Mouse (Mus musculus) myocyte (in vitro differentiated cells): ENCODE results near the gene Olfr73. TPM values are rescaled to one million over a fixed set of nuclear protein-coding genes. Genes with fewer than 3 reads are reported as not detected.
"Not testable (repeated sequence)": the region's sequence is repeated elsewhere in the genome, so short reads cannot be mapped to it uniquely, and the experiment has no call there.

ENCODE experiments used
- H3K27me3 ChIP-seq: one replicate; pipeline ENCODE4 v1.6.1; 2011; ENCODE audit not compliant: control insufficient read depth, insufficient read depth, insufficient read length
- H3K36me3 ChIP-seq: one replicate; pipeline ENCODE4 v1.6.1; 2011; ENCODE audit not compliant: control insufficient read depth, insufficient read depth
- H3K4me2 ChIP-seq: one replicate; pipeline ENCODE4 v1.6.1; 2011; ENCODE audit warnings: low read depth, control low read depth
- H3K4me3 ChIP-seq: one replicate; pipeline ENCODE4 v1.5.1; 2011; ENCODE audit warnings: mild to moderate bottlenecking, control low read depth, moderate library complexity
- H3K79me2 ChIP-seq: one replicate; pipeline ENCODE4 v1.6.1; 2011; ENCODE audit not compliant: control insufficient read depth, insufficient read depth
- H3ac ChIP-seq: one replicate; pipeline ENCODE4 v1.6.1; 2011; ENCODE audit not compliant: control insufficient read depth, insufficient read length
- CEBPB ChIP-seq: IDR thresholded peaks from 2 replicates; pipeline ENCODE4 v1.6.1; 2011; ENCODE audit warnings: mild to moderate bottlenecking, moderate library complexity; ENCODE audit not compliant: poor library complexity, insufficient read depth, severe bottlenecking
- E2F4 ChIP-seq: IDR thresholded peaks from one replicate; pipeline ENCODE4 v1.6.1; 2011; ENCODE audit warnings: mild to moderate bottlenecking, control low read depth, moderate library complexity; ENCODE audit not compliant: insufficient read depth
- MAX ChIP-seq: IDR thresholded peaks from one replicate; pipeline ENCODE4 v1.6.1; 2011; ENCODE audit warnings: low read depth, mild to moderate bottlenecking, control low read depth
- MYOD1 ChIP-seq, 3 experiments: IDR thresholded peaks; one replicate each; pipeline ENCODE4 v1.6.1; 2011; ENCODE audit warnings: control low read depth in 2 of 3, low read depth in 2 of 3, mild to moderate bottlenecking in 2 of 3, moderate library complexity in 1 of 3; ENCODE audit not compliant: insufficient read length in 2 of 3, control insufficient read depth in 1 of 3
- MYOG ChIP-seq, 3 experiments: IDR thresholded peaks; one replicate each; pipeline ENCODE4 v1.6.1; 2011; ENCODE audit warnings: control low read depth in 2 of 3, low read depth in 2 of 3, mild to moderate bottlenecking in 2 of 3; ENCODE audit not compliant: insufficient read length in 2 of 3, control insufficient read depth in 1 of 3, insufficient read depth in 1 of 3
- POLR2A ChIP-seq: IDR thresholded peaks from one replicate; pipeline ENCODE4 v1.6.1; 2011; ENCODE audit warnings: low read depth, mild to moderate bottlenecking, control low read depth, moderate library complexity; ENCODE audit not compliant: insufficient read length
- POLR2AphosphoS2 ChIP-seq: IDR thresholded peaks from one replicate; pipeline ENCODE4 v1.6.1; 2011; ENCODE audit warnings: low read depth, control low read depth; ENCODE audit not compliant: insufficient read length
- REST ChIP-seq: IDR thresholded peaks from one replicate; pipeline ENCODE4 v1.6.1; 2011; ENCODE audit warnings: mild to moderate bottlenecking, control low read depth, moderate library complexity; ENCODE audit not compliant: insufficient read depth, insufficient read length
- SRF ChIP-seq: IDR thresholded peaks from one replicate; pipeline ENCODE4 v1.6.1; 2011; ENCODE audit warnings: low read depth; ENCODE audit not compliant: control insufficient read depth, insufficient read length
- TCF12 ChIP-seq: IDR thresholded peaks from one replicate; pipeline ENCODE4 v1.6.1; 2011; ENCODE audit warnings: mild to moderate bottlenecking, control low read depth; ENCODE audit not compliant: poor library complexity, insufficient read depth, severe bottlenecking
- TCF3 ChIP-seq: IDR thresholded peaks from one replicate; pipeline ENCODE4 v1.6.1; 2011; ENCODE audit warnings: low read depth, control low read depth; ENCODE audit not compliant: insufficient read length
- USF1 ChIP-seq: IDR thresholded peaks from one replicate; pipeline ENCODE4 v1.6.1; 2011; ENCODE audit warnings: low read depth, mild to moderate bottlenecking, control low read depth, moderate library complexity
- polyA plus RNA-seq: library from polyadenylated mRNA; unstranded; fragments of >200 nt; fragmentation: generic; extraction: Trizol; gene quantifications from one replicate; pipeline ENCODE4 v1.2.1, GENCODE M21; 2012; ENCODE audit warnings: missing spikeins

Gene Olfr73
- not detected for polyA plus RNA-seq

DNA sequence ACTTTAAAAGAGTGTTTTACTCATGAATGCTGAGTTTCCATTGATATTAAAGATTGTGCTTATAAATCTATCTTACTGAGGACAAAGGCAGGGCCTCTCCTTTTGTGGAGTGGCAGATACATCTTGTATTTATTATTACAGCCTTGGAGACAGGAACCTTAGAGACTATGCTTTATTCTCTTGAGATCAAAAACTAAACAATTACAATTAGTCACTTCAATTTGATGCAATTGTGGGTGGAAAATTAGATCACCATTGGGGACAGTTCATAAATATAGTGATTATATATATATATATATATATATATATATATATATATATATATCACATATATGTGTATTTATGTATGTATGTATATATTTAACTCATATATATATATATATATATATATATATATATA is at the start of gene Olfr73:
Gene Olfr73 (minus strand): TSS at position 101 of the 400 bp plus-strand sequence.
- H3K36me3 ChIP-seq: no peaks in the 10 kb centered on the region
- no peak for TF ChIP-seq MYOG (IDR thresholded peaks at IDR 0.05; ENCODE audit: control insufficient read depth in 1 of 3, insufficient read depth in 1 of 3, insufficient read length in 2 of 3, low read depth in 2 of 3)
- TF ChIP-seq POLR2AphosphoS2: no peak
- no peaks in the 10 kb centered on the region for H3K79me2 ChIP-seq

GRCm38 (mm10) chr2:88071730-88072129 is 34.2 kb upstream of the Olfr73 start, which contains the start of gene Olfr1163:
Olfr1163 (minus strand) TSS chr2:88071830.
- H3K36me3 ChIP-seq: no peaks in the 10 kb centered on the region
- H3K4me2 ChIP-seq: no peak within 1 kb of the TSS
- no peaks in the 10 kb centered on the region for H3K79me2 ChIP-seq
- TF ChIP-seq MYOD1 (IDR thresholded peaks at IDR 0.05; ENCODE audit: control insufficient read depth in 1 of 3, insufficient read length in 2 of 3, low read depth in 2 of 3): no peak
- TF ChIP-seq E2F4: no peak
- no peak within 1 kb of the TSS for H3K4me3 ChIP-seq
- no peak within 1 kb of the TSS for H3ac ChIP-seq
- H3K27me3 ChIP-seq: no peaks in the 10 kb centered on the region

More for the DNA sequence above, at the start of gene Olfr73:
- Histone ChIP-seq H3K27me3 (no peaks in the 10 kb centered on the region), H3K4me3 (no peak within 1 kb of the TSS), H3K4me2 (no peak within 1 kb of the TSS), H3ac (no peak within 1 kb of the TSS)

- no peaks in the 10 kb centered on the region for H3K36me3 ChIP-seq
- no peak overlapping the region for H3K4me2 ChIP-seq
- H3ac ChIP-seq: no peak overlapping the region
- no peak overlapping the region for H3K4me3 ChIP-seq
- TF ChIP-seq MYOD1 (IDR thresholded peaks at IDR 0.05; ENCODE audit: control insufficient read depth in 1 of 3, insufficient read length in 2 of 3, low read depth in 2 of 3): no peak
- no peak for TF ChIP-seq POLR2A
- no peak for TF ChIP-seq E2F4
- TF ChIP-seq POLR2AphosphoS2: no peak
- TF ChIP-seq REST: no peak
- TF ChIP-seq TCF3: no peak
- no peak for TF ChIP-seq CEBPB
- TF ChIP-seq SRF: no peak
- TF ChIP-seq USF1: no peak
- TF ChIP-seq MAX: no peak
- no peak for TF ChIP-seq TCF12
- TF ChIP-seq MYOG (IDR thresholded peaks at IDR 0.05; ENCODE audit: control insufficient read depth in 1 of 3, insufficient read depth in 1 of 3, insufficient read length in 2 of 3, low read depth in 2 of 3): no peak
- H3K27me3 ChIP-seq: no peaks in the 10 kb centered on the region
- no peaks in the 10 kb centered on the region for H3K79me2 ChIP-seq
Measured at GRCm38 (mm10) chr2:88063587-88063986, 26.1 kb upstream of the Olfr73 start.

GRCm38 (mm10) chr2:88051029-88051428 is 13.5 kb upstream of the Olfr73 start, which contains the start of gene Olfr1162:
Olfr1162 (minus strand) TSS chr2:88051129.
- Histone ChIP-seq H3K4me3 (no peak within 1 kb of the TSS), H3K4me2 (no peak within 1 kb of the TSS), H3K36me3 (no peaks in the 10 kb centered on the region), H3ac (no peak within 1 kb of the TSS), H3K79me2 (no peaks in the 10 kb centered on the region), H3K27me3 (no peaks in the 10 kb centered on the region)
- no peak for TF ChIP-seq CEBPB
- TF ChIP-seq POLR2A: no peak
- no peak for TF ChIP-seq TCF3

- H3K27me3 ChIP-seq, H3K79me2 ChIP-seq, H3K36me3 ChIP-seq, H3K4me3 ChIP-seq, H3ac ChIP-seq, H3K4me2 ChIP-seq: not testable (repeated sequence)
Measured at GRCm38 (mm10) chr2:88022474-88022873, 15.0 kb downstream of the Olfr73 start, which contains the start of gene Olfr1161. Olfr1161 (plus strand) TSS chr2:88022774.

DNA sequence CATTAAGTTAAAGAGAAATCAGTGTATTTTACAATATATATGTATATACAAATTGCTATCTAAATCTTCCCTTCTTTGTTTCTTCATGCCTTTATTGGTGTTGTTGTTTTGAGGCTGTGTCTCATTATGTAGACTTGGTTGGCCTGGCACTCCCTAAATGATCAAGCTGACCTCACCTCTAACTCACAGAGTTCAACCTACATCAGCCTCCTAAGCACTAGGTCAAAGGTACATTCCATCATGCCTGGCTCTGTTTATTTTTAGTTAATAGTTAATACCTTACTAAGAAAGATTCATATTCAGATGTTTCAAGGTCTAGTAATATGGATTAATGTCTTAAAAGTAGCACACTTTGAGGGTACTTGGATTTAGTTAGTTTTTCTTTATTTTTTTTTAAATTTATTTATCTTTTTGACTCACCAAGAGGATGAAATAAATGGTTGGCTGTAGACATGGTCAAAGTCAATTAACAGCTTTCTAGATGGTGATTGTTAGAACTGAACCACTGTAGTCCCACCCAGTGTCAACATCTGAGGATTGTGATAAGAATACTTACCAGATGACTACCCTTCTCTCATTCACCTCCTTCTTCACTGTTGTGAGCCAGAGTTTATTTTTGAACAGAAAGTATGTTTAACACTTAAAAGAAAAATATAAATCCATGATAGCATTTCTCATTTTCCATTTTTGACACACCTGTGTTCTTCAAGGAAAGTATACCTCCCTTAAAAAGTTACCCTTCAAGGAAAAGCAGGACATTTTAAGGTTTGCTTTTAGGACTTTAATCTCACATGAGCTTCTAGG is 29.8 kb downstream of the Olfr73 start, which contains the start of gene Olfr1160:
Gene Olfr1160 (minus strand): TSS at position 754 of the 804 bp plus-strand sequence.
- H3K4me3 ChIP-seq: no peak within 1 kb of the TSS
- TF ChIP-seq USF1 (no peak), REST (no peak), POLR2AphosphoS2 (no peak), MYOD1 (IDR thresholded peaks at IDR 0.05; ENCODE audit: control insufficient read depth in 1 of 3, insufficient read length in 2 of 3, low read depth in 2 of 3) (no peak), CEBPB (no peak), E2F4 (no peak), MAX (no peak), SRF (no peak), POLR2A (no peak), TCF12 (no peak), MYOG (IDR thresholded peaks at IDR 0.05; ENCODE audit: control insufficient read depth in 1 of 3, insufficient read depth in 1 of 3, insufficient read length in 2 of 3, low read depth in 2 of 3) (no peak), TCF3 (no peak)
- no peak within 1 kb of the TSS for H3K4me2 ChIP-seq
- no peaks in the 10 kb centered on the region for H3K79me2 ChIP-seq
- H3K36me3 ChIP-seq: no peaks in the 10 kb centered on the region
- H3K27me3 ChIP-seq: no peaks in the 10 kb centered on the region
- H3ac ChIP-seq: no peak within 1 kb of the TSS
